Comparison of ENCODE assay signal across 26 mouse cellular contexts in the genomic region with DNA sequence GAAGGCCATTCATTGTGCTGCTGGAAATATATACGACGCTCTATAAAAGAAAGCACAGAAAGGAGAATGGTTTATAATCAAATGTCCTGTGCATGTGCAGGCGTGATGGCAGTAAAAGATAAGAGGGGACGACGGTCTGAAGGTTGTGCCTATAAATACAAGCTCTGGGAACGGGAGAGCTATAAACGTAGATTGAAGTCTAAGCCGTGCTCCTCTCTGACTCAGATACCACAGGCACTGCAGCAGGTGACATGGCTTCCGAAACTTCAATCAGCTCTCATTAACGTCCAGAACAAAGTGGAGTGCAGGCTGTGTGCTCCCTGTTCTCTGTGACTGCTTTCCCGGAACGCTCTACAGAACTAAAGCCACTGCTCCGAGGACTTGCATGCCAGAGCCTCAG. TPM values are rescaled to one million over a fixed set of nuclear protein-coding genes. Genes with fewer than 3 reads are reported as not detected.
"Had no signal": no experiment of that assay in that cellular context is flagged by ENCODE, and none has a peak within 500 bp of the region (broad histone marks: within the 10 kb centered on the region; RNA-seq: fewer than 3 reads in every experiment).

No protein-coding gene starts in this region.

- DNase-seq: gastrocnemius, postnatal 14 days; gastrocnemius, postnatal 36 days; heart, adult 11 months; heart, adult 2 months; heart, postnatal 14 days; heart, postnatal 36 days; kidney, adult 18-20 months; kidney, adult 8-10 months; kidney, postnatal 10 days; kidney, postnatal 25 days; kidney, postnatal 4 days; liver had no signal

- H3K4me3 ChIP-seq: heart, adult 2 months; heart, embryonic 13.5 days; heart, embryonic 15.5 days; hindbrain, embryonic 13.5 days; hindbrain, embryonic 15.5 days; layer of hippocampus, adult 2 months; left cerebral cortex, adult 2 months had no signal

- H3K27ac ChIP-seq: heart, adult 2 months; heart, embryonic 13.5 days; heart, embryonic 15.5 days; hindbrain, embryonic 13.5 days; hindbrain, embryonic 15.5 days; hindbrain, postnatal 0 days; layer of hippocampus, adult 2 months; left cerebral cortex, adult 2 months had no signal

- H3K4me1 ChIP-seq: heart, embryonic 15.5 days; hindbrain, embryonic 13.5 days; hindbrain, embryonic 15.5 days had no signal

- ATAC-seq: hindbrain, postnatal 0 days had no signal

- H3K36me3 ChIP-seq: heart, embryonic 13.5 days; heart, embryonic 15.5 days; hindbrain, embryonic 13.5 days; hindbrain, embryonic 15.5 days had no signal

- H3K4me2 ChIP-seq: heart, embryonic 11.5 days; heart, embryonic 13.5 days; heart, embryonic 15.5 days; hindbrain, embryonic 13.5 days; hindbrain, embryonic 15.5 days; liver, embryonic 11.5 days had no signal

- H3K9ac ChIP-seq: heart, embryonic 13.5 days; heart, embryonic 15.5 days; hindbrain, embryonic 13.5 days; hindbrain, embryonic 15.5 days had no signal

- H3K27me3 ChIP-seq: hindbrain, embryonic 15.5 days had no signal

- H3K9me3 ChIP-seq: heart, embryonic 13.5 days; heart, embryonic 15.5 days; hindbrain, embryonic 13.5 days; hindbrain, embryonic 15.5 days had no signal

RNA-seq across cellular contexts. Expression of gene Vipr1, which starts 14.6 kb away (rescaled TPM):
- polyA plus RNA-seq: kidney, embryonic 14.5 days had no signal

RNA-seq across cellular contexts. Expression of gene Lyzl4, which starts 15.2 kb away (rescaled TPM):
- polyA plus RNA-seq: heart, embryonic 11.5 days; heart, embryonic 13.5 days; heart, postnatal 0 days; hindbrain, embryonic 11.5 days; hindbrain, embryonic 13.5 days; intestine, embryonic 14.5 days; limb, embryonic 11.5 days; liver, embryonic 11.5 days had no signal
